Mouse (Mus musculus): ENCODE measurements at regions not wholly inside any gene's neighbourhood (a gene's known extent, or its start where the extent isn't known, plus 50 kb on each side); places are given as distances from the start of the nearest gene placed in this dataset.

- Histone ChIP-seq H3K4me2 (no peak overlapping the region), H3K9ac (no peak overlapping the region), H3K27me3 (no peaks in the 10 kb centered on the region), H3K36me3 (replicated peaks) (no peaks in the 10 kb centered on the region), H3K27ac (replicated peaks) (no peak overlapping the region), H3K4me3 (replicated peaks) (no peak overlapping the region), H3K4me1 (replicated peaks) (no peaks in the 10 kb centered on the region), H3K9me3 (replicated peaks) (no peaks in the 10 kb centered on the region)
- ATAC-seq (ENCODE audit: insufficient read depth) = no peak
- 54% methylated on average over 3 of the region's 3 CpGs for WGBS (ENCODE audit: insufficient replicate concordance)
Measured at GRCm38 (mm10) chr12:25416571-25416970, 319.6 kb upstream of the Id2 start.

GRCm38 (mm10) chr12:25415641-25416040, 318.7 kb upstream of the Id2 start:
- H3K36me3 ChIP-seq (replicated peaks) = no peaks in the 10 kb centered on the region
- no peak overlapping the region for H3K4me3 ChIP-seq (replicated peaks)
- no peaks in the 10 kb centered on the region for H3K9me3 ChIP-seq (replicated peaks)
- no peaks in the 10 kb centered on the region for H3K27me3 ChIP-seq
- H3K9ac ChIP-seq = no peak overlapping the region
- no peaks in the 10 kb centered on the region for H3K4me1 ChIP-seq (replicated peaks)
- no peak overlapping the region for H3K27ac ChIP-seq (replicated peaks)
- H3K4me2 ChIP-seq = no peak overlapping the region
- 41% methylated on average over 3 of the region's 3 CpGs for WGBS (ENCODE audit: insufficient replicate concordance)
- no peak for ATAC-seq (ENCODE audit: insufficient read depth)

DNA sequence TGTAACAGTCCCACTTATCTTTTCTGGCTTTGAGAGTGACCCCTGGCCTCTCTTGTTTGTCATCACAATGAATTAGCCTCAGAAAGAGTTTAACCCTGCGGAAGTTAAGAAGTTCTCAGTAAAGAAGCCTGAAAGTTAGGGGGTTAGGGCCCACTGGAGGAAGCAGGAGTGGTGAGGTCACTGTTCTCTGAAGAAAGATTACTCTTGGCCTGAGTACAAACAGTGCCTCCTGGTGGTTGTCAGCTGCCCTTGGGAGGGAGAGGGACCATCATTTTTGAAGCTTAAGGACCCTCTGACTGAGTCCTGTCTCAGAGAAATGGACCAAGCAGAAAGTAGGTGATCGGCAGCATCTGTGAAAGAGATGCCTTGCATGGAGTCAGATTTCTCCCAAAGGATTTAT, 318.3 kb upstream of the Id2 start:
- H3K27ac ChIP-seq (replicated peaks) = no peak overlapping the region
- no peaks in the 10 kb centered on the region for H3K4me1 ChIP-seq (replicated peaks)
- H3K9me3 ChIP-seq (replicated peaks) = no peaks in the 10 kb centered on the region
- no peak overlapping the region for H3K9ac ChIP-seq
- WGBS (ENCODE audit: insufficient replicate concordance) = 29% methylated on average over 2 of the region's 2 CpGs
- H3K36me3 ChIP-seq (replicated peaks) = no peaks in the 10 kb centered on the region
- no peak overlapping the region for H3K4me2 ChIP-seq
- H3K4me3 ChIP-seq (replicated peaks) = no peak overlapping the region
- ATAC-seq (ENCODE audit: insufficient read depth) = no peak
- no peaks in the 10 kb centered on the region for H3K27me3 ChIP-seq

- no peaks in the 10 kb centered on the region for H3K4me1 ChIP-seq (replicated peaks)
- no peaks in the 10 kb centered on the region for H3K36me3 ChIP-seq (replicated peaks)
- H3K27me3 ChIP-seq = no peaks in the 10 kb centered on the region
- 76% methylated on average over 2 of the region's 2 CpGs for WGBS (ENCODE audit: insufficient replicate concordance)
- H3K4me3 ChIP-seq (replicated peaks) = no peak overlapping the region
- no peak overlapping the region for H3K4me2 ChIP-seq
- no peak for ATAC-seq (ENCODE audit: insufficient read depth)
- no peak overlapping the region for H3K9ac ChIP-seq
- H3K9me3 ChIP-seq (replicated peaks) = no peaks in the 10 kb centered on the region
- no peak overlapping the region for H3K27ac ChIP-seq (replicated peaks)
Measured at GRCm38 (mm10) chr12:25407301-25407700, 310.4 kb upstream of the Id2 start.

DNA sequence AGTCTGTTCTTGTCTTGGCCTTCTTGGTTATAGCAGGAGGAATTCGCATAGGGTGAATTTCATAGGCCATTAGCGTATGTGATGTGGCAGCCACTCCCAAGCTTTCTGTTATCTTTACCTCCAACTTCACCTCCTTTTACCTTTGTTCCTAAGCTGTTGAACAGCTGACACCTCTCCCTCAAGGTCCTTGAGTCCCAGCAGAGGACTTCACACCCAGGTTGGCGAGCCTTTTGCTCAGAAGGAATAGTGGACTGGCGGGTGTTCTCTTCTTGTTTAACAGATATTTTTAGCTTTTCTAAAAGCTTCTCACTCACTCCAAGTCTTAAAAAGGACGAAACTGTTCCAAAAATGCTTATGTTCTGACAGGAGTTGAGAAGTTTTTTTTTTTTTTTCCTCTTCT, 303.4 kb upstream of the Id2 start:
- no peak overlapping the region for H3K4me3 ChIP-seq (replicated peaks)
- no peaks in the 10 kb centered on the region for H3K9me3 ChIP-seq (replicated peaks)
- H3K36me3 ChIP-seq (replicated peaks) = no peaks in the 10 kb centered on the region
- no peaks in the 10 kb centered on the region for H3K27me3 ChIP-seq
- no peaks in the 10 kb centered on the region for H3K4me1 ChIP-seq (replicated peaks)
- no peak for ATAC-seq (ENCODE audit: insufficient read depth)
- 64% methylated on average over 5 of the region's 5 CpGs for WGBS (ENCODE audit: insufficient replicate concordance)
- no peak overlapping the region for H3K4me2 ChIP-seq
- H3K9ac ChIP-seq = no peak overlapping the region
- H3K27ac ChIP-seq (replicated peaks) = no peak overlapping the region

GRCm38 (mm10) chr12:25398726-25399125, 301.8 kb upstream of the Id2 start:
- 46% methylated on average over 3 of the region's 3 CpGs for WGBS (ENCODE audit: insufficient replicate concordance)
- Histone ChIP-seq H3K9ac (no peak overlapping the region), H3K4me1 (replicated peaks) (no peaks in the 10 kb centered on the region), H3K27ac (replicated peaks) (no peak overlapping the region), H3K36me3 (replicated peaks) (no peaks in the 10 kb centered on the region), H3K4me3 (replicated peaks) (no peak overlapping the region), H3K27me3 (no peaks in the 10 kb centered on the region), H3K4me2 (no peak overlapping the region), H3K9me3 (replicated peaks) (no peaks in the 10 kb centered on the region)
- no peak for ATAC-seq (ENCODE audit: insufficient read depth)

DNA sequence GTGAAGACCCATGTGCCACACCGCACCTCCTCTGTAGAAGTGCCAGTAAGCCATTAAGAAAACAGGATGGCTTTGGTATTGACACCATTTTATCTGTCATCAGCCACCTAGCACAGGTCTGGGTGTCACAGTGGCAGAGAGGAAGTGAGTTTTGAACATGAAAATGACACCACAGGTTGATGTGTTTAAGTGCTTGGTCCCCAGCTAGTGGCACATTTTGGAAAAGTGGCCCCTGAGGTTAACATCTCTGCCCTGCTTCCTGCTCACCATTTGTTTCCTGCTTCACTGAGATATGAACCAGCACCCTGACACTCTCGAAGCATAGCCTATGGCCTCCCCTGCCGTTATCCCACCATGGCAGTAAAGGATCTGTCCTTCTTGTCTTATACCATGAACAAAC, 297.4 kb upstream of the Id2 start:
- no peak overlapping the region for H3K27ac ChIP-seq (replicated peaks)
- no peaks in the 10 kb centered on the region for H3K4me1 ChIP-seq (replicated peaks)
- ATAC-seq (ENCODE audit: insufficient read depth) = no peak
- 29% methylated on average over 3 of the region's 3 CpGs for WGBS (ENCODE audit: insufficient replicate concordance)
- H3K9ac ChIP-seq = no peak overlapping the region
- no peaks in the 10 kb centered on the region for H3K27me3 ChIP-seq
- H3K4me2 ChIP-seq = no peak overlapping the region
- no peaks in the 10 kb centered on the region for H3K9me3 ChIP-seq (replicated peaks)
- H3K4me3 ChIP-seq (replicated peaks) = no peak overlapping the region
- H3K36me3 ChIP-seq (replicated peaks) = no peaks in the 10 kb centered on the region

DNA sequence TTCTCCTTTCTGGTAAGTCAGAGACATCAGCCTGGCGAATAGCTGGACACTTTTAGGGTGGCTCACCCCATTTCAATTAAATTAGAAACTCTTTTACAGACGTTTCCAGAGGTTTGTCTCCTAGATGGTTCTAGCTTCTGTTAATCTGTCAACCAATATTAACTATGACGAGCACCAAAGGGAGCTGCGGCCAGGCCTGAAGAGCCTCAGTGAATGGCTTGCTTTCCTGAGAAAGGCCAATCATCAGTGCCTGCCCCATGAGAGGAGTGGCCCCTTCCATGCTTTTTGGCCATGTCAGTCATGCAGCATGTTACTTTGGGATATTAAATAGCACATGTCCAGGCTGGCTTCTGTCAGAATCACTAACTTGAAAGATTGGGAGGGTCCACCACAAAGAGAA, 296.6 kb upstream of the Id2 start:
- Histone ChIP-seq H3K27ac (replicated peaks) (no peak overlapping the region), H3K4me3 (replicated peaks) (no peak overlapping the region), H3K4me2 (no peak overlapping the region), H3K4me1 (replicated peaks) (no peaks in the 10 kb centered on the region), H3K36me3 (replicated peaks) (no peaks in the 10 kb centered on the region), H3K27me3 (no peaks in the 10 kb centered on the region), H3K9me3 (replicated peaks) (no peaks in the 10 kb centered on the region), H3K9ac (no peak overlapping the region)
- no peak for ATAC-seq (ENCODE audit: insufficient read depth)
- 48% methylated on average over 4 of the region's 4 CpGs for WGBS (ENCODE audit: insufficient replicate concordance)

GRCm38 (mm10) chr12:25389202-25389601, 292.3 kb upstream of the Id2 start:
- no peak overlapping the region for H3K4me2 ChIP-seq
- no peak overlapping the region for H3K27ac ChIP-seq (replicated peaks)

DNA sequence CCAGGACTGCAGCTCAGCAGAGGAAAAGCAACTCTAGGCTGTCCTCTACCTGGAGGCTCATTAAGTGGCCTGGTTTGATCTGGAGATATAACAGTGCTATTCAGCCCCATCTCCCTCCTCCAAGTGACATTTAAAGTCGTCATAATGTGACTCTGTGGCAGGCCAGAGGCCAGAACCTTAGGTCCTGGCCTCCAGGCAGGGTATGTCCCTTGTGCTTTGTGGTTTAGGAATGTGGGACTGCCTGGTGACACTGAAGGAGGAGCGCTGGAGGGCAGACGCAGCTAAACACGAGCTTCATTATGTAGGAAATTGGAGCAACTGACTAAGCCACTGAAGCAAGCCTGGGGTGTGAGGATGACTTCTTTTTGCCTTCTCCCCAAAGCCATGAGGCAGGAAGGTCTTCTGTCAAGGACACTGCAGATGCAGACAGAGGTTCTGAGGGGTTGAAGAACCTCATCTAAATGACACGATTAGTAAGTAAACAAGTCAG, 290.9 kb upstream of the Id2 start:
- WGBS (ENCODE audit: insufficient replicate concordance) = 52% methylated on average over 5 of the region's 5 CpGs
- H3K4me3 ChIP-seq (replicated peaks) = no peak overlapping the region
- H3K4me2 ChIP-seq = no peak overlapping the region
- no peak for ATAC-seq (ENCODE audit: insufficient read depth)
- no peaks in the 10 kb centered on the region for H3K27me3 ChIP-seq
- no peaks in the 10 kb centered on the region for H3K4me1 ChIP-seq (replicated peaks)
- H3K9ac ChIP-seq = no peak overlapping the region
- no peak overlapping the region for H3K27ac ChIP-seq (replicated peaks)
- H3K9me3 ChIP-seq (replicated peaks) = no peaks in the 10 kb centered on the region
- no peaks in the 10 kb centered on the region for H3K36me3 ChIP-seq (replicated peaks)

More at GRCm38 (mm10) chr12:25389202-25389601, 292.3 kb upstream of the Id2 start:
- H3K9me3 ChIP-seq (replicated peaks) = no peaks in the 10 kb centered on the region
- H3K4me3 ChIP-seq (replicated peaks) = no peak overlapping the region
- WGBS (ENCODE audit: insufficient replicate concordance) = 27% methylated on average over 5 of the region's 5 CpGs
- no peaks in the 10 kb centered on the region for H3K36me3 ChIP-seq (replicated peaks)
- H3K9ac ChIP-seq = no peak overlapping the region
- ATAC-seq (ENCODE audit: insufficient read depth) = no peak
- H3K4me1 ChIP-seq (replicated peaks) = no peaks in the 10 kb centered on the region
- H3K27me3 ChIP-seq = no peaks in the 10 kb centered on the region

GRCm38 (mm10) chr12:25382961-25383360, 286.0 kb upstream of the Id2 start:
- no peaks in the 10 kb centered on the region for H3K36me3 ChIP-seq (replicated peaks)
- ATAC-seq (ENCODE audit: insufficient read depth) = no peak
- 53% methylated on average over 6 of the region's 6 CpGs for WGBS (ENCODE audit: insufficient replicate concordance)
- H3K4me3 ChIP-seq (replicated peaks) = no peak overlapping the region
- no peaks in the 10 kb centered on the region for H3K9me3 ChIP-seq (replicated peaks)
- H3K27ac ChIP-seq (replicated peaks) = no peak overlapping the region
- no peak overlapping the region for H3K4me2 ChIP-seq
- no peaks in the 10 kb centered on the region for H3K4me1 ChIP-seq (replicated peaks)
- no peaks in the 10 kb centered on the region for H3K27me3 ChIP-seq
- H3K9ac ChIP-seq = no peak overlapping the region

DNA sequence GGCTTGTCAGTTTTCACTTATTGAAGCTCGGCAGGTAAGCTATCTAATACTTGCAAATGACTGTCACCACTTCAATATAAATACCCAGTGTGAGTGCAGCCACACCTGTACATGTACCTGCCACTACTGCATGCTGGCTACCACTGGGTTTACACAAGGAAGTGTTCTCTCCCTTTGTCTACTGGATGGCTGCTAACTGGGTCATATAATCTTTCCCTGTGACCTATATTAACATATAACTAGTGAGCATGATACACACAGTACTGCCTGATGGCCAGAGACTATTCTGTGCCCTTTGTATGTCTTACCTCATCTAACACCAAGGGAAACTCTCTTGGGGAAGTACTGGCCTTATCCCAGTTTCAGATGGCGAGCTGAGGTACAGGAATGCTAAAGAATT, 285.5 kb upstream of the Id2 start:
- H3K4me2 ChIP-seq = no peak overlapping the region
- no peak for ATAC-seq (ENCODE audit: insufficient read depth)
- no peak overlapping the region for H3K4me3 ChIP-seq (replicated peaks)
- no peaks in the 10 kb centered on the region for H3K27me3 ChIP-seq
- H3K9ac ChIP-seq = no peak overlapping the region
- no peaks in the 10 kb centered on the region for H3K36me3 ChIP-seq (replicated peaks)
- 66% methylated on average over 2 of the region's 2 CpGs for WGBS (ENCODE audit: insufficient replicate concordance)
- H3K4me1 ChIP-seq (replicated peaks) = no peaks in the 10 kb centered on the region
- H3K27ac ChIP-seq (replicated peaks) = no peak overlapping the region
- no peaks in the 10 kb centered on the region for H3K9me3 ChIP-seq (replicated peaks)
